Mouse (Mus musculus): ENCODE measurements around the gene Gm4559. TPM values are rescaled to one million over a fixed set of nuclear protein-coding genes. Genes with fewer than 3 reads are reported as not detected.

Gm4559 gene
- not detected in 2 replicates for polyA plus RNA-seq (2015; fragmentation: Nextera tagmentation; extraction: Ambion mirVana)

DNA sequence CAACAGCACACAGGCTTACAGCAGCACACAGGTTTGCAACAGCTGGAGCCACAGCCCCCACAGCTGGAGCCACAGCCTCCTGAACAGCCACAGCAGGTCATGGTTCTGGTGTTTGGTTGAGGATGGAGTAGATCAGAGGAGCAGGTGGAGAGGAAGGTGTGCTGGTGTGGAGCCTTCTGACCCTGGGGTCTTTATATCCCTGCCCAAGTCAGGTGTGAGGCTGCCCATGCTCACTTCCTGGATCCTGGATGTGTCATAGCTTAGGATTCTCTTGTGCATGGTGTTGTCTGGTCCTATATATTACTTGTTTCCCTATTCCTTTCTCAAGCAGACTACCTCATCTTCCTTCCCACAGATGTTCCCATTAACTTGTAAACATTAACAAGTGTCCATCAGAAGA is at the start of gene Gm4559:
Gene Gm4559, minus strand, starts transcription at position 101 of the 400 bp plus-strand sequence.

DNA sequence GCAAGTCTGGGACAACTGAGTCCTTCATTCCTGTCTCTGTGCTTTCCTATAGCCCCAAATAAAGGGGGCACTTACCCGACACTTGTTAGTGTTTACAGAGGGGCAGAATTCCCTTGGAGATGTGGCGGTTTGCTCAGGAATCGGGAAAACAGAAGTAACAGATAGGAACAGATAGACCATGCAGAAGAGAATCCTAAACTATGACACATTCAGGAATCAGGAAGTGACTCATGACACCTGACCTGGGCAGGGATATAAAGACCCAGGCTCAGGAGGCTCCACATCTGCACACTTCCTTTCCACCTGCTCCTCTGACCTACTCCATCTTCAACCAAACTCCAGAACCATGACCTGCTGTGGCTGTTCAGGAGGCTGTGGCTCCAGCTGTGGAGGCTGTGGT is 29.1 kb upstream of the Gm4559 start, which contains the start of gene Krtap5-4:
Gene Krtap5-4, plus strand, starts transcription at position 301 of the 400 bp plus-strand sequence.

GRCm38 (mm10) chr7:142297018-142297417 is 22.9 kb upstream of the Gm4559 start, which contains the start of gene Krtap5-1:
Gene Krtap5-1, minus strand, starts transcription at chr7:142297118.

GRCm38 (mm10) chr7:142258254-142258653 is 15.9 kb downstream of the Gm4559 start, which contains the start of gene Gm2431:
Gene Gm2431, minus strand, starts transcription at chr7:142258354.

GRCm38 (mm10) chr7:142240978-142241377 is 33.2 kb downstream of the Gm4559 start, which contains the start of gene Gm40460:
Gene Gm40460, minus strand, starts transcription at chr7:142241078.

GRCm38 (mm10) chr7:142229871-142230270 is 44.3 kb downstream of the Gm4559 start, which contains the start of gene Krtap5-5:
Gene Krtap5-5, minus strand, starts transcription at chr7:142229971.

Other genes starting within 250 kb of the Gm4559 start
- gene Mob2, start 213.3 kb downstream of the Gm4559 start, polyA plus RNA-seq (2015; fragmentation: Nextera tagmentation; extraction: Ambion mirVana), result 42.3 and 44.3 TPM in 2 replicates
- 122 and 126 TPM in 2 replicates for gene Dusp8, start 178.5 kb downstream of the Gm4559 start, polyA plus RNA-seq (2015; fragmentation: Nextera tagmentation; extraction: Ambion mirVana)
- not detected in 2 replicates for gene Gm45618, start 153.6 kb downstream of the Gm4559 start, polyA plus RNA-seq (2015; fragmentation: Nextera tagmentation; extraction: Ambion mirVana)
- gene Gm39115, start 138.3 kb downstream of the Gm4559 start, polyA plus RNA-seq (2015; fragmentation: Nextera tagmentation; extraction: Ambion mirVana), result not detected in 2 replicates
- gene Gm45337, start 129.8 kb downstream of the Gm4559 start, polyA plus RNA-seq (2015; fragmentation: Nextera tagmentation; extraction: Ambion mirVana), result not detected in 2 replicates
- gene Gm29735, start 117.2 kb downstream of the Gm4559 start, polyA plus RNA-seq (2015; fragmentation: Nextera tagmentation; extraction: Ambion mirVana), result not detected in 2 replicates
- not detected in 2 replicates for gene Gm4553, start 108.6 kb downstream of the Gm4559 start, polyA plus RNA-seq (2015; fragmentation: Nextera tagmentation; extraction: Ambion mirVana)
- gene Krtap5-2, start 98.4 kb downstream of the Gm4559 start, polyA plus RNA-seq (2015; fragmentation: Nextera tagmentation; extraction: Ambion mirVana), result not detected in 2 replicates
- gene Gm10153, start 84.0 kb downstream of the Gm4559 start, polyA plus RNA-seq (2015; fragmentation: Nextera tagmentation; extraction: Ambion mirVana), result not detected in 2 replicates
- not detected in 2 replicates for gene Krtap5-3, start 73.0 kb downstream of the Gm4559 start, polyA plus RNA-seq (2015; fragmentation: Nextera tagmentation; extraction: Ambion mirVana)
- gene Gm7579, start 62.5 kb downstream of the Gm4559 start, polyA plus RNA-seq (2015; fragmentation: Nextera tagmentation; extraction: Ambion mirVana), result not detected in 2 replicates
- not detected in 2 replicates for gene Krtap5-5, start 44.4 kb downstream of the Gm4559 start, polyA plus RNA-seq (2015; fragmentation: Nextera tagmentation; extraction: Ambion mirVana)
- not detected in 2 replicates for gene Gm40460, start 33.3 kb downstream of the Gm4559 start, polyA plus RNA-seq (2015; fragmentation: Nextera tagmentation; extraction: Ambion mirVana)
- not detected in 2 replicates for gene Gm2431, start 16.0 kb downstream of the Gm4559 start, polyA plus RNA-seq (2015; fragmentation: Nextera tagmentation; extraction: Ambion mirVana)
- not detected in 2 replicates for gene Krtap5-1, start 22.8 kb upstream of the Gm4559 start, polyA plus RNA-seq (2015; fragmentation: Nextera tagmentation; extraction: Ambion mirVana)
- not detected in 2 replicates for gene Krtap5-4, start 29.2 kb upstream of the Gm4559 start, polyA plus RNA-seq (2015; fragmentation: Nextera tagmentation; extraction: Ambion mirVana)
- 31.7 and 34.0 TPM in 2 replicates for gene Ifitm10, start 99.4 kb upstream of the Gm4559 start, polyA plus RNA-seq (2015; fragmentation: Nextera tagmentation; extraction: Ambion mirVana)
- 1.2 TPM in 1 of 2 replicates, not detected in the other for gene Gm49369, start 108.3 kb upstream of the Gm4559 start, polyA plus RNA-seq (2015; fragmentation: Nextera tagmentation; extraction: Ambion mirVana)
- 389 and 402 TPM in 2 replicates for gene Ctsd, start 113.7 kb upstream of the Gm4559 start, polyA plus RNA-seq (2015; fragmentation: Nextera tagmentation; extraction: Ambion mirVana)
- 0.35 TPM in 1 of 2 replicates, not detected in the other for gene Syt8, start 160.5 kb upstream of the Gm4559 start, polyA plus RNA-seq (2015; fragmentation: Nextera tagmentation; extraction: Ambion mirVana)
- 4.1 and 5.3 TPM in 2 replicates for gene Tnni2, start 167.4 kb upstream of the Gm4559 start, polyA plus RNA-seq (2015; fragmentation: Nextera tagmentation; extraction: Ambion mirVana)
- 9.9 and 11.5 TPM in 2 replicates for gene Lsp1, start 186.4 kb upstream of the Gm4559 start, polyA plus RNA-seq (2015; fragmentation: Nextera tagmentation; extraction: Ambion mirVana)
- 5.2 and 7.0 TPM in 2 replicates for gene Tnnt3, start 224.5 kb upstream of the Gm4559 start, polyA plus RNA-seq (2015; fragmentation: Nextera tagmentation; extraction: Ambion mirVana)

All from neural tube, postnatal 0 days (tissue).